Mouse (Mus musculus): Measurements from ENCODE around the gene Clmn. TPM values are rescaled to one million over a fixed set of nuclear protein-coding genes. Genes with fewer than 3 reads are reported as not detected.

Clmn gene
- polyA plus RNA-seq, 1 experiment from 2014 or later = 3.0 TPM

Other genes starting within 250 kb of the Clmn start
- gene Dicer1, start 113.1 kb downstream of the Clmn start, polyA plus RNA-seq (2015; fragmentation: Nextera tagmentation; extraction: Ambion mirVana) = 10.4 and 11.2 TPM in 2 replicates
- 0.51 and 0.66 TPM in 2 replicates for gene Syne3, start 144.7 kb upstream of the Clmn start, polyA plus RNA-seq (2015; fragmentation: Nextera tagmentation; extraction: Ambion mirVana)
- gene Glrx5, start 167.6 kb upstream of the Clmn start, polyA plus RNA-seq (2015; fragmentation: Nextera tagmentation; extraction: Ambion mirVana) = 185 and 199 TPM in 2 replicates

All from intestine, embryonic 16.5 days (tissue).